Mouse (Mus musculus) heart, embryonic 12.5 days (tissue): ENCODE measurements at regions not wholly inside any gene's neighbourhood (a gene's known extent, or its start where the extent isn't known, plus 50 kb on each side); places are given as distances from the start of the nearest gene placed in this dataset.

Experiments used
- ATAC-seq: fragments of 200-750 bp; cut with Nextera tagmentation; 2 replicates; pipeline ENCODE4 v1.8.0; 2017; ENCODE audit warnings: moderate TSS enrichment, moderate library complexity; ENCODE audit not compliant: insufficient number of reproducible peaks, low FRiP score
- H3K27ac ChIP-seq: fragments of 300-500 bp; sonication (generic); 2 replicates; pipeline ENCODE4 v1.5.1; 2016; ENCODE audit warnings: mild to moderate bottlenecking, moderate library complexity; ENCODE audit not compliant: poor library complexity, severe bottlenecking
- H3K27me3 ChIP-seq: fragments of 300-500 bp; sonication (generic); replicated peaks from 2 replicates; pipeline ENCODE4 v1.6.1; 2016; ENCODE audit warnings: mild to moderate bottlenecking, moderate library complexity
- H3K36me3 ChIP-seq: fragments of 300-500 bp; sonication (generic); 2 replicates; pipeline ENCODE4 v1.6.1; 2016; ENCODE audit warnings: mild to moderate bottlenecking, moderate library complexity
- H3K4me1 ChIP-seq: fragments of 300-500 bp; sonication (generic); replicated peaks from 2 replicates; pipeline ENCODE4 v1.6.1; 2016; ENCODE audit warnings: mild to moderate bottlenecking
- H3K4me2 ChIP-seq: fragments of 300-500 bp; sonication (generic); 2 replicates; pipeline ENCODE4 v1.6.1; 2016; ENCODE audit warnings: mild to moderate bottlenecking, moderate library complexity
- H3K4me3 ChIP-seq: fragments of 300-500 bp; sonication (generic); 2 replicates; pipeline ENCODE4 v1.5.1; 2016; ENCODE audit warnings: mild to moderate bottlenecking
- H3K9ac ChIP-seq: fragments of 300-500 bp; sonication (generic); 2 replicates; pipeline ENCODE4 v1.6.1; 2016; ENCODE audit warnings: mild to moderate bottlenecking, moderate library complexity
- H3K9me3 ChIP-seq: fragments of 300-500 bp; sonication (generic); replicated peaks from 2 replicates; pipeline ENCODE4 v1.6.1; 2016; ENCODE audit warnings: mild to moderate bottlenecking, moderate library complexity
- WGBS: fragments of 180-500 bp; shearing (Covaris S2); methylation state at CpG from one replicate; pipeline ENCODE4 v1.1.7; 2016; 5-methylcytosine and 5-hydroxymethylcytosine counted together

DNA sequence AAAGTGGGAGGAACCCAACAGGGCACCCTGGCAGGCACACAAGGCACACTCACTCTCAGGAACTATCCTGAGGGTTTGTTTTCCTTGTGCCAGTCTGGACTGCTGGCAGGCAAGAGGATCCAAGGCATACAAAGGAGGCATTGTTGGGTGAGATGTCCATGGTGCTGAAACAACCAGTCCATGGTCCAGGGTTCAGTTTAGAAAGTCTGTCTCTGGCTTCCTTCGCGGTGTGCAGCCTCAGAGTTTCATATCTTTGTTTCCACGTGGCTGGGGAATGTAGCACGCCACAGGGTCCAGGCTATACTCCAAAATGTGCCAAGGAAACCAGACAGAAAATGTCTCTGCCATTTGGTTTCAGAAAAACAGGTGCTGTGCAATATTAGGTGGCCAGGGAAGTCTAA lies 122.6 kb downstream of the Cbln1 start:
- Histone ChIP-seq H3K4me1 (no peaks in the 10 kb centered on the region), H3K27ac (no peak overlapping the region), H3K36me3 (no peaks in the 10 kb centered on the region), H3K27me3 (no peaks in the 10 kb centered on the region), H3K4me2 (no peak overlapping the region), H3K4me3 (no peak overlapping the region), H3K9me3 (no peaks in the 10 kb centered on the region), H3K9ac (no peak overlapping the region)
- no peak for ATAC-seq
- WGBS, result 34% methylated on average over 4 of the region's 4 CpGs

DNA sequence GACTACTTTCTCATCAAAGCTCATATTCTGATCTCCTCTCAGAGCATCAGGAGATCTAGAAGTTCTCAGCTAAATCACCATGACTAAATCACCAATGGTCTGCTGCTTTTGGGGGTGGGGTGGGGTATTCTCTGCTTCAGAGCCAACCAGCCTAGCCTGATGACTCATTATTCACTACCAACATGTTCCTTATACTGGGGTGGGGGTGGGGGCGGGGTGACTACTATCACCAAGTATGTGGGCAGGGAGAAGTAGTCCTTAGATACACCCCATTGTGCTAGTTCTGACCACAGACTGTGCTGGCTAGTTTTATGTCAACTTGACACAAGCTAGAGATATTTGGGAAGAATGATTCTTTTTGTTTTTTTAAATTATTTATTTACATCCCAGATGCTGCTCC lies 143.0 kb downstream of the Cbln1 start:
- Histone ChIP-seq H3K9me3 (0 out of 2 replicates have a peak, but pooled peaks cover 3% of the 10 kb centered on the region), H3K27me3 (no peaks in the 10 kb centered on the region), H3K4me2 (no peak overlapping the region), H3K4me1 (no peaks in the 10 kb centered on the region), H3K4me3 (no peak overlapping the region), H3K36me3 (no peaks in the 10 kb centered on the region), H3K9ac (no peak overlapping the region), H3K27ac (no peak overlapping the region)
- ATAC-seq, result no peak
- WGBS, result 77% methylated on average over 1 of the region's 1 CpGs

DNA sequence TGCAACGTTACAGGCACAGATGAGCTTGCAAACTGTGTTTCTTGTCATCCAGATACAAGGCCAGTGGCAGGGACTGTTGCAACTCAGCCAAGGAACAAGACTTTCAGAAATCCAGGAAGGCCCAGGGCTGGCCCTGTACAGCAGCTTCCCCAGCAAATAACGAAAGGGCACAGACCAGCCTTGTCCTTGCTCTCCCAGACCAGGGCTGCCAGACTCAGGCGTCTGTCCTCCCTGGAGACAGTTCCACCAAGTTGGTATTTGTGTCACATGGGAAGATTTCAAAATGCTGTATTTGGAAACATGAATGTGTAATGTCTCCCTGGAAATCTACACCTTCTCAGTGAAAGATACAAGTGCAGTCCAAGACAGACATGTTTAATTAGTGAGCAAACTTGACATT lies 157.8 kb downstream of the Cbln1 start:
- Histone ChIP-seq H3K27ac (no peak overlapping the region), H3K27me3 (no peaks in the 10 kb centered on the region), H3K9ac (no peak overlapping the region), H3K36me3 (no peaks in the 10 kb centered on the region), H3K4me1 (no peaks in the 10 kb centered on the region), H3K4me3 (no peak overlapping the region), H3K9me3 (no peaks in the 10 kb centered on the region; the same call in 1 of the 2 replicates), H3K4me2 (no peak overlapping the region)
- WGBS, result 56% methylated on average over 3 of the region's 3 CpGs
- ATAC-seq, result no peak

DNA sequence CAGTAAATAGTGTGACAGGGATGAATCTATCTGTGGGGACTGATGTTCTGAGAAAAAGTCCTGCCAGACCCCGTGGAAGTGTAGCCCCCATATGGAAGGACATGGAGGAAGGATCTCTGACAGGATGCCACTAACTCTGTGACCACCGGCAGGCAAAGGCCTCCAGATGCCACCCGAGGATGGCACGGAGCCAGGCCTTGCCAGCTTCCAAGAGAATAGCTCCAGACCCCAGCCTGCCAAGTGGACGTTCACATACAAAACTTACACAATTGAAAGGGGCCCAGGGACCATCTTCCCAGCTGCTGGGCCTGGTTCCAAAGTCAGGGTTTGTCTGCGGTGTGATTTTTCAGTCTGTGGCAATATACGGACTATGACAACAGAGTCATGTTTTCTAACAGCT lies 161.1 kb downstream of the Cbln1 start:
- 78% methylated on average over 7 of the region's 7 CpGs for WGBS
- no peak for ATAC-seq

DNA sequence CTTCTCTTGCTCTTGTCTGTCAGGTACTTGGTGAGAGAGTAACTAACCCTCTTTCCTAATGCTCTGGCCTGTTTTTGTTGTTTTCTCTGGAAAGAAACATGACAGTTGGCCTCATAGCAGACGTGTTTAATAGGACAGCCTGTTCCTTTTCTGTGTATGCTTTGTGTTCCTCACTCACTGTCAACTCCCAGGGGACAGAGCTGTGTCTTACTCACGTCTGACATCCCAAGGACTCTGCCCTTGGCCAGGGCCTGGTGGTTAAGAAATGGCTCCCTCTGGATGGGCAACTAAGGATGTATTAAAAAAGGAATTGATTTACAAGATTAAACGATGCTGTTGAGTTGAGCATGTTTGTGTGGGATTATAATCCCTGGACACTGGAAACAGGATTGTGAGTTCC lies 164.1 kb downstream of the Cbln1 start:
- H3K4me3 ChIP-seq, result no peak overlapping the region
- no peak overlapping the region for H3K9ac ChIP-seq
- H3K27ac ChIP-seq, result no peak overlapping the region
- H3K9me3 ChIP-seq, result no peaks in the 10 kb centered on the region; the same call in 1 of the 2 replicates
- ATAC-seq, result no peak
- H3K4me1 ChIP-seq, result no peaks in the 10 kb centered on the region
- no peak overlapping the region for H3K4me2 ChIP-seq
- WGBS, result 72% methylated on average over 3 of the region's 3 CpGs
- H3K36me3 ChIP-seq, result no peaks in the 10 kb centered on the region
- no peaks in the 10 kb centered on the region for H3K27me3 ChIP-seq

More for the DNA sequence above, 161.1 kb downstream of the Cbln1 start:
- H3K4me2 ChIP-seq, result no peak overlapping the region
- H3K27me3 ChIP-seq, result no peaks in the 10 kb centered on the region
- no peak overlapping the region for H3K4me3 ChIP-seq
- no peak overlapping the region for H3K9ac ChIP-seq
- H3K4me1 ChIP-seq, result no peaks in the 10 kb centered on the region
- H3K36me3 ChIP-seq, result no peaks in the 10 kb centered on the region
- H3K9me3 ChIP-seq, result no peaks in the 10 kb centered on the region; the same call in 1 of the 2 replicates
- no peak overlapping the region for H3K27ac ChIP-seq

DNA sequence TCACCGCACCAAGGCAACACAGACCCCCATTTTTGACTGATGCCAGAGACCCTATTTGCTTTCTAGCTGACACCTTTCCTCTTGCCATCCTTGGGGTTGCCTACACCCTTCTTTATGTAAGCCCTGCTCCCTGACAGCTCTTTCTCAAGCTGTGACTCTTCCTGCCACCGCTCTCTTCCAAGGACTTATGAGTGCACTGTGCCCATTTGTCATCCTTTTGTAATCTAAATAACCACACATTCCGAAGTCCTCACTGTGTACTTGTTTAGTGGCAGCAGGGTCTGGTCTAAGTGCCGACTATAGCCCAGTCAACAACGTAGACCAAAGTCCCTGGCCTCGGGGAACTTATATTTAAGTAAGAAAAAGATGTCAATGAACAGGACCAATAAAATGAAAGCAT lies 167.4 kb downstream of the Cbln1 start:
- H3K4me2 ChIP-seq, result no peak overlapping the region
- no peaks in the 10 kb centered on the region for H3K4me1 ChIP-seq
- H3K36me3 ChIP-seq, result no peaks in the 10 kb centered on the region
- H3K9ac ChIP-seq, result no peak overlapping the region
- no peak for ATAC-seq
- H3K27ac ChIP-seq, result no peak overlapping the region
- H3K27me3 ChIP-seq, result no peaks in the 10 kb centered on the region
- no peaks in the 10 kb centered on the region; the same call in 1 of the 2 replicates for H3K9me3 ChIP-seq
- 80% methylated on average over 6 of the region's 6 CpGs for WGBS
- no peak overlapping the region for H3K4me3 ChIP-seq

DNA sequence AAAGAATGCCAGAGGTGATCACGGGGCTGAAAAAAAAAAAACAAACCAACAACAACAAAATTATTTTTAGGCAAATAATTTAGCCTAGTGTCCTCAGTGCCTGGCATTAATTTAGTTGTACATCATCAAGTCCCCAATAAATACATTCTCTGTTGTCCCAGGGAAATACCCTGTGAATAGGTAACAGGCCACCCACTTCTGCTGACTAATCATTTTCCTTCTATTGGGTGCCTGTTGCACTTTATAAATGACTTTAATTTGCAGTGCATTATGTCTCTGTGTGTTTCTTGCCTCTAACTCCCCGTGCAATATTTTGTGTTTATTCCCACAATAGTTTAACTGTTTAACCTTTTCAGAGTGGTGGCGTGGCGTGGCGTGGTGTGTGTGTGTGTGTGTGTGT lies 168.9 kb downstream of the Cbln1 start:
- Histone ChIP-seq H3K27me3 (no peaks in the 10 kb centered on the region), H3K4me2 (no peak overlapping the region), H3K27ac (no peak overlapping the region), H3K4me3 (no peak overlapping the region), H3K36me3 (no peaks in the 10 kb centered on the region), H3K9me3 (no peaks in the 10 kb centered on the region), H3K9ac (no peak overlapping the region), H3K4me1 (no peaks in the 10 kb centered on the region)
- ATAC-seq, result no peak
- 84% methylated on average over 5 of the region's 5 CpGs for WGBS

DNA sequence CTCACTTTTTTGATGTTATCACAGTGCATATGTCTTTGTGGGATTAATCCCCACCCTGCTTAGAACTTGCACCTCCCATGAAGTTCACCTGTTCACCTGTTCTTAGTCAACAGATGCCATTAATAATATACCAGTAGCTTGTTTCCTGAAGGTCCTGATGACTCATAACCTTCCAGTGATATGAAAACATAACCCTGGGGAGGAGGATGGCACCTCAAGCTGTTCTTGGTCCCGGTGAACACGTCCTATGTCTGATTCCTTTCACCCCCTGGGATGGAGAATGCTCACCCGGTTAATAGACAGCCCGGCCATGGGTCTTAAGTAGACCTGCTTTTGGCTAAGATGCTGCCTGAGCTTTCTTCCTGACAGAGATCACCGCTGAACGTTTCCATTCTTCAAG lies 174.6 kb downstream of the Cbln1 start:
- Histone ChIP-seq H3K4me2 (no peak overlapping the region), H3K9me3 (no peaks in the 10 kb centered on the region), H3K36me3 (no peaks in the 10 kb centered on the region), H3K4me1 (no peaks in the 10 kb centered on the region), H3K9ac (no peak overlapping the region), H3K4me3 (no peak overlapping the region), H3K27ac (no peak overlapping the region), H3K27me3 (no peaks in the 10 kb centered on the region)
- no peak for ATAC-seq
- WGBS, result 76% methylated on average over 6 of the region's 6 CpGs

DNA sequence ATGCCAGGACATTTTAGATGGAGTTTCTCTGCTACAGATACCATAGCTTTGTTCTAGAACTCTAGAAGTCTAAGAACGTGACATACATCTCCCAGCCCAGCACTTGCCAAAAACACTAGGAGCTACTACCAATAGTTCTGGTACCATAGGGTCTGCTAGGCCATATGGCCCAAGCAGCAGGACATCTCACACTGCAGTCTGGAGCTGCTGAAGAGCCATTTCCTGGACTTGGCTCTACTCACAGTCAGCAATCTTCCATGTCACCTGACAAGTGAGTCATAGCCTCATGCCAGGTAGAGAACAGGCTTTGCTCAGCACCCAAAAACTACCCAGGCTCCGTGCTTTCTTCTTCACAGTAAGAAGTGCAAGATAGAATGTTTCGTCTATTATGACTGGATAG lies 175.1 kb downstream of the Cbln1 start:
- 75% methylated on average over 3 of the region's 3 CpGs for WGBS
- no peaks in the 10 kb centered on the region for H3K36me3 ChIP-seq
- no peak overlapping the region for H3K4me3 ChIP-seq
- H3K9me3 ChIP-seq, result no peaks in the 10 kb centered on the region
- H3K27ac ChIP-seq, result no peak overlapping the region
- no peaks in the 10 kb centered on the region for H3K4me1 ChIP-seq
- no peak overlapping the region for H3K9ac ChIP-seq
- H3K4me2 ChIP-seq, result no peak overlapping the region
- no peak for ATAC-seq
- no peaks in the 10 kb centered on the region for H3K27me3 ChIP-seq

DNA sequence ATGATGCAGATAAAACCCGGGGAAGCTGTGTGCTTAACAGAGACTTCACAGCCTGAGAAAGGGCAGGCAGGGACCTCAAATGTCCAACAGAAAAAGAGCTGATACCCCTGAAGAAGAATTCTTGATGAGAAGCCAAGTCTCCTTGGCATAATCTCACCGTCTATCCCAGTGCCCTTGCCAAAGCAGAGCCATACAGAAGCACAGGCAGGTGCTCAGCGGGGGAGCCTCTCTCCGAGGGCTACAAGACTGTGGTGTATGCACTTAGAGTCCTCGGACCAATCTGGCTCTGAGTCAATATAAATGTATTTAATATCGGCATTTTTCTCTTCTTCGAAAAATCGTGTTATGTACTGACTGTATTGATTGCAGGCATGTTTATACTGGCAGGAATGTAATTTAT lies 186.3 kb downstream of the Cbln1 start:
- Histone ChIP-seq H3K9me3 (no peaks in the 10 kb centered on the region), H3K27ac (no peak overlapping the region), H3K36me3 (no peaks in the 10 kb centered on the region), H3K4me3 (no peak overlapping the region), H3K4me1 (no peaks in the 10 kb centered on the region), H3K27me3 (no peaks in the 10 kb centered on the region), H3K4me2 (no peak overlapping the region), H3K9ac (no peak overlapping the region)
- 82% methylated on average over 8 of the region's 8 CpGs for WGBS
- ATAC-seq, result no peak

DNA sequence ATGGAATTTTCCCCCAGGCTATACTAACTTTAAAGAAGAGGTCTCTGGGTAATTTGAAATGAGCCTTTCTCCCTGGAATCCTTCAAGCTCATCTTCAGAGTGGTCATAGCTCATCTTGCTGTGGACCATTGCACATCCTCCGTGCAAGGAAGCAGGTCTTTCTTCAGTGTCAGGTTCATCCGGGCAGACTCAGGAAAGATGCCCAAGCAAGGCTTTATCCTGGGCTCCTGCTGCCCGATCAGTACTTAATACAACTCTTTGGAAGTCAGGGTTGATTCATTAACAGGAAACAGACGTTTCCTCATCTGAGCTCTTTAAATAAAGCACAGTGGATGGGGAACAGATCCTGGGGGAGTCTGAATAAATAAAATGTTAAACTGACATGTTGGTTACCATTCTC lies 188.1 kb downstream of the Cbln1 start:
- H3K27ac ChIP-seq, result no peak overlapping the region

DNA sequence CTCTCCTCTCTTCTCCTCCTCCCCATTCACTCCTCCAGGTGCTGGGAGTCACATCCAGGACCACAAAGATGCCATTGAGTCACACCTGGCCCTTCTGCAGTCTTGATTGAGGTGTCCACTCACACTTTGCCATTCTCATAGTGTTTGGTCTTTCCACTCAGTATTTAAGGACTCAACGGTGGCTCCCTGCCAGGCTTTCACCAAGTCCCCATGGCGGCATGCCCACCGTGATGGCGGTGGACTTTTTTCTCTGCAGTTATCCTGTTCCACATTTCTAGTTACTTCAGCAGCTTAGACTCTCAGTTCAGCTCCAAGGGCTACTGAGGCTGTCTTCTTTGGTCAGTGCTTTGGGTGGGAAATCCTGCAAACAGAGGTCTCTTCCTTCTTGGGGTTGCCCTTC lies 189.9 kb downstream of the Cbln1 start:
- Histone ChIP-seq H3K9me3 (no peaks in the 10 kb centered on the region), H3K27ac (no peak overlapping the region), H3K4me1 (no peaks in the 10 kb centered on the region), H3K27me3 (no peaks in the 10 kb centered on the region), H3K4me2 (no peak overlapping the region), H3K36me3 (no peaks in the 10 kb centered on the region), H3K4me3 (no peak overlapping the region), H3K9ac (no peak overlapping the region)
- WGBS, result 96% methylated on average over 4 of the region's 4 CpGs
- ATAC-seq, result no peak

More for the DNA sequence above, 188.1 kb downstream of the Cbln1 start:
- Histone ChIP-seq H3K27me3 (no peaks in the 10 kb centered on the region), H3K4me2 (no peak overlapping the region), H3K4me3 (no peak overlapping the region), H3K9me3 (no peaks in the 10 kb centered on the region), H3K4me1 (no peaks in the 10 kb centered on the region), H3K9ac (no peak overlapping the region), H3K36me3 (no peaks in the 10 kb centered on the region)
- no peak for ATAC-seq
- 50% methylated on average over 4 of the region's 4 CpGs for WGBS
